Mouse (Mus musculus): ENCODE measurements around the gene Gfpt1.
"Not testable (repeated sequence)": the region's sequence is repeated elsewhere in the genome, so short reads cannot be mapped to it uniquely, and the experiment has no call there.

Gene Gfpt1

GRCm38 (mm10) chr6:87042337-87043130, at the start of gene Gfpt1:
Gfpt1 (plus strand) TSS chr6:87042846.
- DNase-seq (ENCODE audit: low read depth): peak; percentile 89

- no peak for DNase-seq (ENCODE audit: low read depth)
Measured at GRCm38 (mm10) chr6:86994254-86994653, 48.4 kb upstream of the Gfpt1 start.

GRCm38 (mm10) chr6:86996629-86997307, 45.9 kb upstream of the Gfpt1 start:
- no peak for DNase-seq (ENCODE audit: low read depth)

- no peak for DNase-seq (ENCODE audit: low read depth)
Measured at GRCm38 (mm10) chr6:86997360-86997759, 45.3 kb upstream of the Gfpt1 start.

GRCm38 (mm10) chr6:87001995-87002394, 40.7 kb upstream of the Gfpt1 start:
- DNase-seq (ENCODE audit: low read depth): no peak

- DNase-seq (ENCODE audit: low read depth): peak; percentile 78
Measured at GRCm38 (mm10) chr6:87002521-87003055, 40.1 kb upstream of the Gfpt1 start.

- no peak for DNase-seq (ENCODE audit: low read depth)
Measured at GRCm38 (mm10) chr6:87004099-87004498, 38.5 kb upstream of the Gfpt1 start.

- no peak for DNase-seq (ENCODE audit: low read depth)
Measured at GRCm38 (mm10) chr6:87005577-87005976, 37.1 kb upstream of the Gfpt1 start.

GRCm38 (mm10) chr6:87008887-87009286, 33.8 kb upstream of the Gfpt1 start, which contains the start of gene Nfu1:
Nfu1 (plus strand) TSS chr6:87009236.
- DNase-seq (ENCODE audit: low read depth): no peak

- peak; percentile 90 for DNase-seq (ENCODE audit: low read depth)
Measured at GRCm38 (mm10) chr6:87009692-87010328, 32.8 kb upstream of the Gfpt1 start.

- peak; percentile 71 for DNase-seq (ENCODE audit: low read depth)
Measured at GRCm38 (mm10) chr6:87016916-87017315, 25.7 kb upstream of the Gfpt1 start.

- no peak for DNase-seq (ENCODE audit: low read depth)
Measured at GRCm38 (mm10) chr6:87018874-87019273, 23.8 kb upstream of the Gfpt1 start.

- no peak for DNase-seq (ENCODE audit: low read depth)
Measured at GRCm38 (mm10) chr6:87021791-87022190, 20.9 kb upstream of the Gfpt1 start.

GRCm38 (mm10) chr6:87026980-87027379, 15.7 kb upstream of the Gfpt1 start:
- no peak for DNase-seq (ENCODE audit: low read depth)

GRCm38 (mm10) chr6:87028881-87029280, 13.8 kb upstream of the Gfpt1 start:
- no peak for DNase-seq (ENCODE audit: low read depth)

- DNase-seq (ENCODE audit: low read depth): not testable (repeated sequence)
Measured at GRCm38 (mm10) chr6:87031310-87031709, 11.3 kb upstream of the Gfpt1 start.

- DNase-seq (ENCODE audit: low read depth): no peak
Measured at GRCm38 (mm10) chr6:87032401-87032800, 10.2 kb upstream of the Gfpt1 start.

GRCm38 (mm10) chr6:87034395-87034794, 8.3 kb upstream of the Gfpt1 start:
- DNase-seq (ENCODE audit: low read depth): no peak

GRCm38 (mm10) chr6:87037826-87038620, 4.6 kb upstream of the Gfpt1 start:
- no peak for DNase-seq (ENCODE audit: low read depth)

GRCm38 (mm10) chr6:87039161-87039560, 3.5 kb upstream of the Gfpt1 start:
- DNase-seq (ENCODE audit: low read depth): no peak

GRCm38 (mm10) chr6:87040971-87041370, 1.7 kb upstream of the Gfpt1 start:
- no peak for DNase-seq (ENCODE audit: low read depth)

- DNase-seq (ENCODE audit: low read depth): no peak
Measured at GRCm38 (mm10) chr6:87041431-87041830, 1.2 kb upstream of the Gfpt1 start.
